Mouse (Mus musculus) lung, postnatal 0 days (tissue): ENCODE results near the gene Camk1d. TPM values are rescaled to one million over a fixed set of nuclear protein-coding genes. Genes with fewer than 3 reads are reported as not detected.

Experiments used
- ATAC-seq: fragments of 200-750 bp; cut with Nextera tagmentation; 2 replicates; pipeline ENCODE4 v1.8.0; 2017; ENCODE audit warnings: moderate library complexity
- DNase-seq: peaks from one replicate; pipeline ENCODE4 v3.0.0-alpha.2; 2016; ENCODE audit warnings: low spot score
- H3K27ac ChIP-seq: fragments of 300-500 bp; sonication (generic); 2 replicates; pipeline ENCODE4 v1.5.1; 2014; ENCODE audit warnings: antibody characterized with exemption, mild to moderate bottlenecking, low read length, mixed read lengths
- H3K27me3 ChIP-seq: fragments of 300-500 bp; sonication (generic); replicated peaks from 2 replicates; pipeline ENCODE4 v1.6.1; 2014; ENCODE audit warnings: low read length, mixed read lengths; ENCODE audit not compliant: insufficient read depth
- H3K36me3 ChIP-seq: fragments of 300-500 bp; sonication (generic); 2 replicates; pipeline ENCODE4 v1.6.1; 2014; ENCODE audit warnings: low read length, mixed read lengths; ENCODE audit not compliant: insufficient read depth
- H3K4me1 ChIP-seq: fragments of 300-500 bp; sonication (generic); 2 replicates; pipeline ENCODE4 v1.6.1; 2014; ENCODE audit warnings: antibody characterized with exemption, low read depth, low read length, mixed read lengths; ENCODE audit not compliant: insufficient read depth
- H3K4me2 ChIP-seq: fragments of 300-500 bp; sonication (generic); replicated peaks from 2 replicates; pipeline ENCODE4 v1.6.1; 2014; ENCODE audit warnings: low read depth, mild to moderate bottlenecking, low read length, moderate library complexity, mixed read lengths
- H3K4me3 ChIP-seq: fragments of 300-500 bp; sonication (generic); 2 replicates; pipeline ENCODE4 v1.5.1; 2014; ENCODE audit warnings: low read depth, low read length
- H3K9ac ChIP-seq: fragments of 300-500 bp; sonication (generic); replicated peaks from 2 replicates; pipeline ENCODE4 v1.6.1; 2014; ENCODE audit warnings: low read depth, mild to moderate bottlenecking
- H3K9me3 ChIP-seq: fragments of 300-500 bp; sonication (generic); 2 replicates; pipeline ENCODE4 v1.6.1; 2016; ENCODE audit warnings: low read length, mixed read lengths
- CTCF ChIP-seq: IDR thresholded peaks from 2 replicates; pipeline ENCODE4 v1.5.1; 2016; ENCODE audit warnings: antibody characterized with exemption, mild to moderate bottlenecking
- EP300 ChIP-seq: IDR thresholded peaks from 2 replicates; pipeline ENCODE4 v1.6.1; 2016; ENCODE audit warnings: antibody characterized with exemption, mild to moderate bottlenecking, control low read depth
- WGBS: fragments of 180-500 bp; shearing (Covaris S2); extraction: QIAGEN DNeasy Blood & Tissue Kit; methylation state at CpG from one replicate; pipeline ENCODE4 v1.1.7; 2014; 5-methylcytosine and 5-hydroxymethylcytosine counted together
- polyA plus RNA-seq: library from polyadenylated mRNA; unstranded; fragments of >200 nt; fragmentation: Nextera tagmentation; extraction: Ambion mirVana; gene quantifications from 2 replicates; pipeline ENCODE4 v1.2.1, GENCODE M21; 2015

Gene Camk1d
- polyA plus RNA-seq, 1 experiment from 2014 or later = 2.2 TPM

GRCm38 (mm10) chr2:5478256-5478655, 236.1 kb downstream of the Camk1d start:
- 95% methylated on average over 4 of the region's 4 CpGs for WGBS

GRCm38 (mm10) chr2:5477525-5477924, 236.8 kb downstream of the Camk1d start:
- H3K4me3 ChIP-seq = no peak overlapping the region
- no peaks in the 10 kb centered on the region for H3K4me1 ChIP-seq
- TF ChIP-seq CTCF (no peak), EP300 (no peak)
- no peaks in the 10 kb centered on the region for H3K36me3 ChIP-seq
- 78% methylated on average over 1 of the region's 1 CpGs for WGBS
- H3K9ac ChIP-seq = no peak overlapping the region
- DNase-seq (no peak), ATAC-seq (no peak)
- H3K27ac ChIP-seq = no peak overlapping the region
- no peaks in the 10 kb centered on the region for H3K27me3 ChIP-seq
- H3K9me3 ChIP-seq = no peaks in the 10 kb centered on the region
- no peak overlapping the region for H3K4me2 ChIP-seq

More at GRCm38 (mm10) chr2:5478256-5478655, 236.1 kb downstream of the Camk1d start:
- no peak overlapping the region for H3K4me2 ChIP-seq
- no peak overlapping the region for H3K27ac ChIP-seq
- H3K27me3 ChIP-seq = no peaks in the 10 kb centered on the region
- DNase-seq (no peak), ATAC-seq (no peak)
- no peaks in the 10 kb centered on the region for H3K9me3 ChIP-seq
- H3K9ac ChIP-seq = no peak overlapping the region
- no peaks in the 10 kb centered on the region for H3K4me1 ChIP-seq
- H3K4me3 ChIP-seq = no peak overlapping the region
- no peaks in the 10 kb centered on the region for H3K36me3 ChIP-seq
- TF ChIP-seq CTCF (peak; percentile 46), EP300 (no peak)

- Histone ChIP-seq H3K9ac (no peak overlapping the region), H3K27me3 (no peaks in the 10 kb centered on the region), H3K4me3 (no peak overlapping the region), H3K4me1 (no peaks in the 10 kb centered on the region), H3K9me3 (no peaks in the 10 kb centered on the region), H3K4me2 (no peak overlapping the region), H3K36me3 (no peaks in the 10 kb centered on the region), H3K27ac (no peak overlapping the region)
- WGBS = 83% methylated on average over 4 of the region's 4 CpGs
- TF ChIP-seq CTCF (no peak), EP300 (no peak)
- no peak for ATAC-seq
- DNase-seq = no peak
These were observed 244.9 kb downstream of the Camk1d start for GRCm38 (mm10) chr2:5469366-5469941.

- Histone ChIP-seq H3K27me3 (no peaks in the 10 kb centered on the region), H3K9ac (no peak overlapping the region), H3K36me3 (no peaks in the 10 kb centered on the region), H3K4me1 (no peaks in the 10 kb centered on the region), H3K4me3 (no peak overlapping the region), H3K4me2 (no peak overlapping the region), H3K27ac (no peak overlapping the region), H3K9me3 (no peaks in the 10 kb centered on the region)
- 54% methylated on average over 2 of the region's 2 CpGs for WGBS
- no peak for DNase-seq
- no peak for ATAC-seq
- no peak for TF ChIP-seq EP300
- TF ChIP-seq CTCF = no peak
These were observed 246.8 kb downstream of the Camk1d start for GRCm38 (mm10) chr2:5467537-5467936.

GRCm38 (mm10) chr2:5458671-5459235, 255.6 kb downstream of the Camk1d start:
- Histone ChIP-seq H3K9ac (no peak overlapping the region), H3K27me3 (no peaks in the 10 kb centered on the region), H3K4me1 (no peaks in the 10 kb centered on the region), H3K9me3 (no peaks in the 10 kb centered on the region), H3K4me3 (no peak overlapping the region), H3K36me3 (no peaks in the 10 kb centered on the region), H3K27ac (no peak overlapping the region), H3K4me2 (no peak overlapping the region)
- ATAC-seq (peak; percentile 27), DNase-seq (peak; percentile 43)
- WGBS = 45% methylated on average over 16 of the region's 16 CpGs
- TF ChIP-seq CTCF (no peak), EP300 (no peak)

GRCm38 (mm10) chr2:5458075-5458494, 256.2 kb downstream of the Camk1d start:
- Histone ChIP-seq H3K4me3 (no peak overlapping the region), H3K9me3 (no peaks in the 10 kb centered on the region), H3K4me1 (no peaks in the 10 kb centered on the region), H3K27ac (no peak overlapping the region), H3K4me2 (no peak overlapping the region), H3K36me3 (no peaks in the 10 kb centered on the region), H3K27me3 (no peaks in the 10 kb centered on the region), H3K9ac (no peak overlapping the region)
- ATAC-seq = no peak
- no peak for DNase-seq
- 63% methylated on average over 5 of the region's 5 CpGs for WGBS
- no peak for TF ChIP-seq EP300
- TF ChIP-seq CTCF = no peak
